Mouse (Mus musculus) embryonic facial prominence, embryonic 12.5 days (tissue): ENCODE data around the gene Pla1a. TPM values are rescaled to one million over a fixed set of nuclear protein-coding genes. Genes with fewer than 3 reads are reported as not detected.

Experiments used
- ATAC-seq: fragments of 200-750 bp; cut with Nextera tagmentation; 2 replicates; pipeline ENCODE4 v1.8.0; 2017; ENCODE audit not compliant: insufficient number of reproducible peaks, insufficient read depth, low FRiP score, low TSS enrichment
- H3K27ac ChIP-seq: fragments of 300-500 bp; sonication (generic); 2 replicates; pipeline ENCODE4 v1.5.1; 2016; ENCODE audit warnings: mild to moderate bottlenecking
- H3K27me3 ChIP-seq: fragments of 300-500 bp; sonication (generic); 2 replicates; pipeline ENCODE4 v1.6.1; 2016; ENCODE audit warnings: mild to moderate bottlenecking, moderate library complexity
- H3K36me3 ChIP-seq: fragments of 300-500 bp; sonication (generic); 2 replicates; pipeline ENCODE4 v1.6.1; 2016; ENCODE audit warnings: mild to moderate bottlenecking
- H3K4me1 ChIP-seq: fragments of 300-500 bp; sonication (generic); 2 replicates; pipeline ENCODE4 v1.6.1; 2016
- H3K4me2 ChIP-seq: fragments of 300-500 bp; sonication (generic); replicated peaks from 2 replicates; pipeline ENCODE4 v1.6.1; 2016; ENCODE audit warnings: mild to moderate bottlenecking, moderate library complexity
- H3K4me3 ChIP-seq: fragments of 300-500 bp; sonication (generic); 2 replicates; pipeline ENCODE4 v1.5.1; 2016; ENCODE audit warnings: mild to moderate bottlenecking
- H3K9ac ChIP-seq: fragments of 300-500 bp; sonication (generic); 2 replicates; pipeline ENCODE4 v1.6.1; 2016; ENCODE audit warnings: mild to moderate bottlenecking, moderate library complexity
- H3K9me3 ChIP-seq: fragments of 300-500 bp; sonication (generic); 2 replicates; pipeline ENCODE4 v1.6.1; 2016; ENCODE audit warnings: mild to moderate bottlenecking, moderate library complexity
- WGBS: fragments of 180-500 bp; shearing (Covaris S2); methylation state at CpG from one replicate; pipeline ENCODE4 v1.1.7; 2016; 5-methylcytosine and 5-hydroxymethylcytosine counted together
- polyA plus RNA-seq: library from polyadenylated mRNA; unstranded; fragments of >200 nt; fragmentation: Nextera tagmentation; extraction: Ambion mirVana; gene quantifications from 2 replicates; pipeline ENCODE4 v1.2.1, GENCODE M21; 2016

Gene Pla1a
- polyA plus RNA-seq, 1 experiment from 2014 or later: 0.14 TPM

GRCm38 (mm10) chr16:38469437-38469836, 36.5 kb upstream of the Pla1a start:
- no peak for ATAC-seq
- WGBS: 66% methylated on average over 8 of the region's 8 CpGs
- Histone ChIP-seq H3K9me3 (no peaks in the 10 kb centered on the region), H3K27me3 (no peaks in the 10 kb centered on the region), H3K36me3 (no peaks in the 10 kb centered on the region), H3K9ac (no peak overlapping the region), H3K4me2 (no peak overlapping the region), H3K4me3 (no peak overlapping the region), H3K27ac (no peak overlapping the region), H3K4me1 (no peaks in the 10 kb centered on the region)

GRCm38 (mm10) chr16:38468706-38469018, 35.7 kb upstream of the Pla1a start:
- Histone ChIP-seq H3K4me3 (no peak overlapping the region), H3K9ac (no peak overlapping the region), H3K27ac (no peak overlapping the region), H3K4me2 (no peak overlapping the region), H3K36me3 (no peaks in the 10 kb centered on the region), H3K4me1 (no peaks in the 10 kb centered on the region), H3K9me3 (no peaks in the 10 kb centered on the region), H3K27me3 (no peaks in the 10 kb centered on the region)
- WGBS: 34% methylated on average over 3 of the region's 3 CpGs
- ATAC-seq: no peak

DNA sequence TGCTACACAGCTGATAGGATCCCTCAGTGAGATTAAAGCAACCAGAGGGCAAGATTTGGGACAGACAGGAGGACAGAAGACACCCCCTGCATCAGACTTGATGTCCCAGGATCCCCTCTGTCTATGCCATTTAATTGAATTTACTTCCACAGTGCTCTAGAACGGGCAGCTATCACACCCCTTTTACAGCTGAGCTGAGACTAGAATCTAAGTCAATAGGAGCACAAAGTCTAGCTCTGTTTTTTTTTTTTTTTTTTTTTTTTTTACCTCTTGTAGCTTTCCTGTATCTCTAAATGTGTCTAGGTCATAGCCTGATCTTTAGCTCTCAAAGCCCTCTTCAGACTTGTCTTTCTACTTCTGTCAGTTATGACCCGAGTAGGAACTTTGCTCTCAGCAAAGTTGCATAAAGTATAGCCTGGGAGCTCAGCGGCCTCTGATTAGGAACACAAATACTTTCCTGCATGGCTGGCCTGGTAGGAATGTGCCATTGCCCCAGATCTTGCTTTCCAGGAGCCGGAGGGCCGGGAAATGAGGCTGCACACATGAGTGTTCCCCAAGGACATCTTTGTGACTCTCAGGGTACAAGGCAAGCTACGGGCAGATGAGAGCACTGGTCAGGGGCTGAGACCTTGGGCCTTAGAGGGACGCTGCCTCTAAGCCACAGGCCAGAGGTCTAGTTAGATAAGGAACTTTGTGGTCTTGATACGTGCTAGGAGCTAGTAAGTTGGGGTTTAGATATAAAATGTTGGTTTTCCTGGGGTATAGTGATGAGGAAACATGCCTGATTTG, 35.2 kb upstream of the Pla1a start:
- Histone ChIP-seq H3K4me3 (no peak overlapping the region), H3K36me3 (no peaks in the 10 kb centered on the region), H3K27ac (no peak overlapping the region), H3K4me1 (no peaks in the 10 kb centered on the region), H3K4me2 (no peak overlapping the region), H3K27me3 (no peaks in the 10 kb centered on the region), H3K9me3 (no peaks in the 10 kb centered on the region), H3K9ac (no peak overlapping the region)
- ATAC-seq: no peak
- 71% methylated on average over 8 of the region's 8 CpGs for WGBS

GRCm38 (mm10) chr16:38467091-38467916, 34.4 kb upstream of the Pla1a start:
- no peaks in the 10 kb centered on the region for H3K9me3 ChIP-seq
- H3K36me3 ChIP-seq: no peaks in the 10 kb centered on the region
- H3K4me2 ChIP-seq: no peak overlapping the region
- H3K4me3 ChIP-seq: no peak overlapping the region
- H3K4me1 ChIP-seq: no peaks in the 10 kb centered on the region
- H3K27me3 ChIP-seq: no peaks in the 10 kb centered on the region
- no peak overlapping the region for H3K9ac ChIP-seq
- WGBS: 89% methylated on average over 13 of the region's 13 CpGs
- H3K27ac ChIP-seq: no peak overlapping the region
- ATAC-seq: no peak

GRCm38 (mm10) chr16:38466089-38466488, 33.1 kb upstream of the Pla1a start:
- Histone ChIP-seq H3K27ac (no peak overlapping the region), H3K9ac (no peak overlapping the region), H3K36me3 (no peaks in the 10 kb centered on the region), H3K4me2 (no peak overlapping the region), H3K27me3 (no peaks in the 10 kb centered on the region), H3K9me3 (no peaks in the 10 kb centered on the region), H3K4me3 (no peak overlapping the region), H3K4me1 (no peaks in the 10 kb centered on the region)
- no peak for ATAC-seq
- WGBS: 83% methylated on average over 4 of the region's 4 CpGs

DNA sequence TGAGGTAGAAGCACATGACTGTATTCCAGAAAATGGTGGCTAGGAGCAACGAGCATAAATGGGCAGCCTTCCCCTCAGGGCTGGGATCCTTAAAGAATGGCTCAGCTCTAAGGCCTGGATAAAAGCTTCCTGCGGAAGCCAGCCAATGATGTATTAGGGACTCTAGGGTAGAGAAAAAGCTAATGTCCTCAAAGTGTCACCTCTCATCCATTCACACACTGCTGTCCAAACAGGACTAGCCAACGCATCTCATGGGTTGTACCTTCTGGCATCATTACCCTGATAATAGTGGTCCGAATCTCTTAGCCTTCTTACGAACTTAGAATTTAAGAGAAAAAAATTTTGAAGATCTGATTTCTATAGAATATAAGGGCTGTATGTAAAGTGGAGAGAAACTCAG, 30.4 kb upstream of the Pla1a start:
- Histone ChIP-seq H3K27me3 (no peaks in the 10 kb centered on the region), H3K27ac (no peak overlapping the region), H3K4me1 (no peaks in the 10 kb centered on the region), H3K36me3 (no peaks in the 10 kb centered on the region), H3K4me3 (no peak overlapping the region), H3K4me2 (no peak overlapping the region), H3K9me3 (no peaks in the 10 kb centered on the region), H3K9ac (no peak overlapping the region)
- 83% methylated on average over 5 of the region's 5 CpGs for WGBS
- ATAC-seq: no peak

DNA sequence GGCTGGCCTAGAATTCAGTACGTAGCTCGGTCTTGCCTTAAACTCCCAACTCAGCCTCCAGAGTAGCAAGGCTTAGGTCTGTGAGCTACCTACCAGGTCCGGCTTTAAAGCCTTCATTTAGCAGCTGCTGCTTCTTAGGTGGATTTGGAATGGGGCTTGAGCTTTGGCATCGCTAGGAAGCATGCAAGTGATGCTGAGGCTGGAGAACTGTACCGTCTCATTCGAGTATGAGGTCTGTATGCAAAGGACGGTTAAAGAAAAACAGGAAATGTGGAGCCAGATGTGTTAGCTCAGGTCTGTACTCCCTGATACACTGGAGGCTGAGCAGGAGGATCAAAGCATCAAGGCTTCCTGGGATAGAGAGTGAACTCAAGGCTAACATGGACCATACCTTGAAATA, 29.2 kb upstream of the Pla1a start:
- H3K4me2 ChIP-seq: no peak overlapping the region
- H3K36me3 ChIP-seq: no peaks in the 10 kb centered on the region
- H3K27ac ChIP-seq: no peak overlapping the region
- H3K27me3 ChIP-seq: no peaks in the 10 kb centered on the region
- H3K4me3 ChIP-seq: no peak overlapping the region
- H3K9ac ChIP-seq: no peak overlapping the region
- WGBS: 80% methylated on average over 7 of the region's 7 CpGs
- no peak for ATAC-seq
- H3K9me3 ChIP-seq: no peaks in the 10 kb centered on the region
- H3K4me1 ChIP-seq: no peaks in the 10 kb centered on the region

DNA sequence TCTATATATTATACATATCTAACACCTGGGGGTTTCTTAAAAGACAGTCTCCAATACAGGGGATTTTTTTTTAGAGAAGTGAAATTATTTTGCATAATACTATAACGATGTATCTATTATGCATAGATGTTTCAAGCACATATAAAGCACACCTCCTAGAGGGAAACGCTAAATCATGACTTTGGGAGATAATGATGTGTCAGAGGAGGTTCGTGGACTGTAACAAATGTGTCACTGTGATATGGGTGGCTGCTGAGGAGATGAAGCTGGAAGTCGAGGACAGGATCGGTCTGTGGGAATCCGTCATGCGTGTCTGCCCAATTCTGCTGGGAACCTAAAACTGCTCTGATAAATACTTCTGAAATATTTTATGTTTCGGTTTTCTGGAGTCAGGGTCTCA, 28.8 kb upstream of the Pla1a start:
- no peaks in the 10 kb centered on the region for H3K4me1 ChIP-seq
- no peak overlapping the region for H3K4me3 ChIP-seq
- ATAC-seq: no peak
- H3K9ac ChIP-seq: no peak overlapping the region
- no peaks in the 10 kb centered on the region for H3K9me3 ChIP-seq
- no peak overlapping the region for H3K4me2 ChIP-seq
- 85% methylated on average over 8 of the region's 8 CpGs for WGBS
- no peaks in the 10 kb centered on the region for H3K36me3 ChIP-seq
- no peaks in the 10 kb centered on the region for H3K27me3 ChIP-seq
- no peak overlapping the region for H3K27ac ChIP-seq

DNA sequence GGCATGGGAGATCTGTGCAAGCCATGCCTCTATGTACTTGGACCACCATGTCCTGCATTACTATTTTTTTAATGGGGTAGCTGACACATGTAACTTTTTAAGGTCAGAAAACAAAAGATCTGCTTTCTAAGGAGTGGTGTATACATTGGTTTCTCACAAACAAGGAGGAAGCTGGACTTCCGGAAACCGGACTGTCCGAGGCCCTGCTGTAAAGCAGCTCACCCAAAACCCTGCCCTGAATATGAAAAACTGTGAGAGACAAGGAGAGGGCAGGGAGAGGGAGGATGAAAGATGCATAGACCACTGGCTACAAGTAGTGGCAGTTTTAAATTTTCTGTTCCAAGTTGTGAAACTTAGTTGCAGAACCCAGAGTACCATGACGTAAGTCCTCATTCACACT, 27.0 kb upstream of the Pla1a start:
- H3K27ac ChIP-seq: no peak overlapping the region

DNA sequence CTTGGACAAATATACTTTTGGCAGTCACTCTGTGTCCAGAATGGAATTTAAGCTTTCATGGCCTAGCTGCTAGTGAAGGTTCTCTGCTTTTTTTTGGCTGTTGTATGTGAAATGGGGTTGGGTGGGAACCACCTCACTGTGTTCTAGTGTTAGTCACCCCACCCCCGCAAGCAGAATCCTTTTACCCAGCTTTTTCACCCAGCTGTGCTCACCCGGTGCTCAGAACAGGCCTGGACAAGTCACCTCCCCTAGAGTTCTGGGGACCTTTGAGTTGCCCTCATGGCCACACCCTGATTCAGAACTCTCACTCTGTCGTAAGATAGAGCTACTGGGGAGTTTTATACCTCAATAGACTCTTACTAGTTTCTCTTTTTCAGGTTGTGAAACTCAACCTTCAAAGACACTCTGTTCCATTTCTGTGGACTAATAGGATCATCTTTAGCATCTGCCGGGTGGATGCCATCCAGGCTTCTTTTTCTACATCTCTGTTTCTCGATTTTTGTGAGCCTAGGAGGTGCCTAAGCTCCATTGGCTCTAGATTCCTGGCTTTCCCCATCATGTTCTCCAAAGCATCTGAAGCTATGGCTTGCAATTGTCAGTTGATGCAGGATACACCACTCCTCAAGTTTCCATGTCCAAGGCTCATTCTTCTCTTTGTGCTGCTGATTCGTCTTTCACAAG, 25.8 kb upstream of the Pla1a start:
- H3K27me3 ChIP-seq: no peaks in the 10 kb centered on the region
- H3K4me1 ChIP-seq: no peaks in the 10 kb centered on the region
- H3K9me3 ChIP-seq: no peaks in the 10 kb centered on the region
- no peak overlapping the region for H3K4me2 ChIP-seq
- H3K36me3 ChIP-seq: no peaks in the 10 kb centered on the region
- ATAC-seq: no peak
- H3K9ac ChIP-seq: no peak overlapping the region
- H3K4me3 ChIP-seq: no peak overlapping the region
- no peak overlapping the region for H3K27ac ChIP-seq
- 72% methylated on average over 6 of the region's 6 CpGs for WGBS

More for the DNA sequence above, 27.0 kb upstream of the Pla1a start:
- ATAC-seq: no peak
- Histone ChIP-seq H3K27me3 (no peaks in the 10 kb centered on the region), H3K4me2 (no peak overlapping the region), H3K4me1 (no peaks in the 10 kb centered on the region), H3K36me3 (no peaks in the 10 kb centered on the region), H3K9ac (no peak overlapping the region), H3K4me3 (no peak overlapping the region), H3K9me3 (no peaks in the 10 kb centered on the region)
- WGBS: 89% methylated on average over 4 of the region's 4 CpGs

GRCm38 (mm10) chr16:38456812-38457567, 24.0 kb upstream of the Pla1a start:
- 58% methylated on average over 11 of the region's 11 CpGs for WGBS
- no peak for ATAC-seq
- Histone ChIP-seq H3K9ac (no peak overlapping the region), H3K4me1 (no peaks in the 10 kb centered on the region), H3K9me3 (no peaks in the 10 kb centered on the region), H3K27me3 (no peaks in the 10 kb centered on the region), H3K4me2 (no peak overlapping the region), H3K36me3 (no peaks in the 10 kb centered on the region), H3K27ac (no peak overlapping the region), H3K4me3 (no peak overlapping the region)
